Mouse (Mus musculus) liver, postnatal 0 days (tissue): ENCODE data around the gene Mettl7b. TPM values are rescaled to one million over a fixed set of nuclear protein-coding genes. Genes with fewer than 3 reads are reported as not detected.

Source experiments
- ATAC-seq: fragments of 200-750 bp; cut with Nextera tagmentation; 2 replicates; pipeline ENCODE4 v1.8.0; 2017; ENCODE audit warnings: mild to moderate bottlenecking, moderate library complexity
- DNase-seq: peaks from one replicate; pipeline ENCODE4 v3.0.0-alpha.2; 2016
- H3K27ac ChIP-seq: fragments of 300-500 bp; sonication (generic); 2 replicates; pipeline ENCODE4 v1.5.1; 2014; ENCODE audit warnings: antibody characterized with exemption, moderate library complexity, mild to moderate bottlenecking, low read depth
- H3K27me3 ChIP-seq: fragments of 300-500 bp; sonication (generic); 2 replicates; pipeline ENCODE4 v1.6.1; 2014; ENCODE audit warnings: low read length, control low read depth, mixed read lengths; ENCODE audit not compliant: insufficient read depth
- H3K36me3 ChIP-seq: fragments of 300-500 bp; sonication (generic); replicated peaks from 2 replicates; pipeline ENCODE4 v1.6.1; 2014; ENCODE audit warnings: mild to moderate bottlenecking, control low read depth, low read length, moderate library complexity, mixed read lengths; ENCODE audit not compliant: insufficient read depth
- H3K4me1 ChIP-seq: fragments of 300-500 bp; sonication (generic); 2 replicates; pipeline ENCODE4 v1.6.1; 2014; ENCODE audit warnings: antibody characterized with exemption, mild to moderate bottlenecking, control low read depth; ENCODE audit not compliant: insufficient read depth
- H3K4me2 ChIP-seq: fragments of 300-500 bp; sonication (generic); 2 replicates; pipeline ENCODE4 v1.6.1; 2014; ENCODE audit warnings: low read depth, mild to moderate bottlenecking, low read length, moderate library complexity, mixed read lengths
- H3K4me3 ChIP-seq: fragments of 300-500 bp; sonication (generic); 2 replicates; pipeline ENCODE4 v1.5.1; 2014; ENCODE audit warnings: low read depth, low read length
- H3K9ac ChIP-seq: fragments of 300-500 bp; sonication (generic); replicated peaks from 2 replicates; pipeline ENCODE4 v1.6.1; 2014; ENCODE audit warnings: mild to moderate bottlenecking, moderate library complexity
- H3K9me3 ChIP-seq: fragments of 300-500 bp; sonication (generic); 2 replicates; pipeline ENCODE4 v1.6.1; 2016; ENCODE audit warnings: mild to moderate bottlenecking, control low read depth, low read length, mixed read lengths
- CTCF ChIP-seq: sonication (generic); IDR thresholded peaks from 2 replicates; pipeline ENCODE4 v1.5.1; 2016; ENCODE audit warnings: antibody characterized with exemption, low read depth
- EP300 ChIP-seq: IDR thresholded peaks from 2 replicates; pipeline ENCODE4 v1.6.1; 2016; ENCODE audit warnings: antibody characterized with exemption, low read depth, mild to moderate bottlenecking
- WGBS: fragments of 180-500 bp; shearing (Covaris S2); extraction: QIAGEN DNeasy Blood & Tissue Kit; methylation state at CpG from one replicate; pipeline ENCODE4 v1.1.7; 2014; ENCODE audit not compliant: insufficient replicate concordance; 5-methylcytosine and 5-hydroxymethylcytosine counted together
- polyA plus RNA-seq: library from polyadenylated mRNA; unstranded; fragments of >200 nt; fragmentation: Nextera tagmentation; extraction: Ambion mirVana; gene quantifications from 2 replicates; pipeline ENCODE4 v1.2.1, GENCODE M21; 2015

Mettl7b gene
- polyA plus RNA-seq, 1 experiment from 2014 or later = 33.3 TPM

GRCm38 (mm10) chr10:128921883-128922821 lies 38.6 kb downstream of the Mettl7b start:
- DNase-seq (no peak), ATAC-seq (no peak)
- H3K4me1 ChIP-seq = peaks cover 37% of the 10 kb centered on the region
- 0 out of 2 replicates have a peak, but pooled peaks cover 6% of the 10 kb centered on the region for H3K36me3 ChIP-seq
- no peaks in the 10 kb centered on the region for H3K9me3 ChIP-seq
- no peaks in the 10 kb centered on the region for H3K27me3 ChIP-seq
- peak overlapping the region; percentile 79 for H3K4me2 ChIP-seq
- H3K27ac ChIP-seq = peak overlapping the region; percentile 92
- 67% methylated on average over 16 of the region's 16 CpGs for WGBS
- TF ChIP-seq CTCF = no peak
- no peak for TF ChIP-seq EP300
- peak overlapping the region; percentile 74 for H3K4me3 ChIP-seq
- H3K9ac ChIP-seq = peak overlapping the region; percentile 77

DNA sequence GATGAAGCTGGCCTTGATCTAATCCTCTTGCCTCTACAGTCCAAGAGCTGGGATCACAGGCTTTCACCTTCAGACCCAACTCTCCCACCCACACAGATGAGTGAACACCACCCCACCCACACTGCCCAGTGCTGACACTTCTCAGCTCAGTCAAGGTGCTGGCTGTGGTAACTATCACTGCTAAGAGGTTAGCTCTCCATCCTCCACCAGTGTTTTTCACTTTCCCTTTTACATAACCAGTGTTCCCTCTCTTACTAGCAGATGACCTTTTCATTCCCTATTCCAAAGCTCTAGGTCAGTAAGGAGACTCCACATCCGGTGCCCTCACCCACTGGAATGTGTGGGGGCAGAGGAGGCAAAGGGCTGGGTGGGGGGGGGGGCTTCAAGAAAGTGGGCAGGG lies 39.5 kb downstream of the Mettl7b start:
- 0 out of 2 replicates have a peak, but pooled peaks cover 10% of the 10 kb centered on the region for H3K36me3 ChIP-seq
- peaks cover 37% of the 10 kb centered on the region for H3K4me1 ChIP-seq
- H3K9ac ChIP-seq = no peak overlapping the region
- H3K27ac ChIP-seq = no peak overlapping the region
- 47% methylated on average over 1 of the region's 1 CpGs for WGBS
- DNase-seq (no peak), ATAC-seq (no peak)
- no peaks in the 10 kb centered on the region for H3K27me3 ChIP-seq
- no peak overlapping the region for H3K4me2 ChIP-seq
- no peaks in the 10 kb centered on the region for H3K9me3 ChIP-seq
- TF ChIP-seq EP300 (no peak), CTCF (no peak)
- H3K4me3 ChIP-seq = no peak overlapping the region

- 0 out of 2 replicates have a peak, but pooled peaks cover 10% of the 10 kb centered on the region for H3K36me3 ChIP-seq
- no peak overlapping the region for H3K4me3 ChIP-seq
- H3K27me3 ChIP-seq = no peaks in the 10 kb centered on the region
- peaks cover 37% of the 10 kb centered on the region for H3K4me1 ChIP-seq
- H3K9me3 ChIP-seq = no peaks in the 10 kb centered on the region
- WGBS = 73% methylated on average over 3 of the region's 3 CpGs
- H3K4me2 ChIP-seq = no peak overlapping the region
- no peak overlapping the region for H3K27ac ChIP-seq
- no peak overlapping the region for H3K9ac ChIP-seq
- ATAC-seq = no peak
- no peak for DNase-seq
- TF ChIP-seq CTCF (no peak), EP300 (no peak)
These were observed 40.0 kb downstream of the Mettl7b start for GRCm38 (mm10) chr10:128920736-128921161.

DNA sequence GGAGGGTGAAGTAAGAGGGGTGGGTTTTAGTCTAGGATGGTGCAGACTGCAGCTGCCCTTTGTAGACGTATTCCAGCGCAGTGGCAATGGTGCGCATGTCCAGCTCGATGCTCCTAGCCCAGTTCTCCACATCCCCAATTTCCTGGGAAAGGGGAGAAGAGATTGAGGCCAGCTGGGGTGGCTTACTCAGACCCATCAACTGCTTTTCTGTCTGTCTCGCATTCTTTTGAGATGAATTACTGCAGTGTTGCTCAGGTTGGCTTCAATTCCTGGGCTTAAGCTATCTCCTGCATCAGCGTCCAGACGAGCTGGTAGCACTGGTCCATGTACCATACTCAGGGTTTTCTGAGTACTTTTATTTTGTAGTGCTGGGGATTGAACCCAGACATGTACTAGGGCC lies 40.8 kb downstream of the Mettl7b start:
- WGBS = 79% methylated on average over 7 of the region's 7 CpGs
- no peak overlapping the region for H3K27ac ChIP-seq

DNA sequence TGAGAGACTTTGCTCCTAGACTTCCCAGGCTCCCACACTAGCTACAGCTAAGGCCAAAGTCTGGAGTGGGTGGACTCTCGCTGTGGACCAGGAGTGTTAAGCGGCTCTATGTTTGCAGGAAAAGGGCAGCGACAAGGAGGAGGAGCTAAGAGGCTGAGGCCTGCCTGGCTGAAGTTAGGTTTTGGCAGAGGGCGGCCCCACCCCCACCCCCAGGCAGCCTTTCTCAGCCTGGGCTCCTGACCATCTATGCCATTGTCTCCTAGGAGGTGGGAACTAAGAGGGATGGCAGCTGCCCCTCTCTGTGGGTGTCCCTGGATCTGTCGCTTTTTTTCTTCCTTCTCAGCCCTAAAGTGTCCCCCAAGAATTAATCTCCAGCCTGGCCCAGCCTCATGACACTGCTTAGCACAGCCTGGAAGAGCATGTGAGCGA lies 41.6 kb downstream of the Mettl7b start:
- TF ChIP-seq CTCF (no peak), EP300 (no peak)
- DNase-seq = peak; percentile 53
- peaks cover 37% of the 10 kb centered on the region for H3K4me1 ChIP-seq
- H3K4me2 ChIP-seq = 0 out of 2 replicates have a peak overlapping the region, but pooled peaks have one; percentile 31
- 0 out of 2 replicates have a peak, but pooled peaks cover 10% of the 10 kb centered on the region for H3K36me3 ChIP-seq
- ATAC-seq = peak; percentile 41
- H3K9me3 ChIP-seq = no peaks in the 10 kb centered on the region
- H3K27me3 ChIP-seq = no peaks in the 10 kb centered on the region
- peak overlapping the region; percentile 41 for H3K27ac ChIP-seq
- no peak overlapping the region for H3K9ac ChIP-seq
- no peak overlapping the region for H3K4me3 ChIP-seq
- WGBS = 46% methylated on average over 6 of the region's 6 CpGs

More for the DNA sequence above, 40.8 kb downstream of the Mettl7b start:
- H3K9ac ChIP-seq = no peak overlapping the region
- peaks cover 37% of the 10 kb centered on the region for H3K4me1 ChIP-seq
- no peak overlapping the region for H3K4me2 ChIP-seq
- TF ChIP-seq EP300 (no peak), CTCF (no peak)
- H3K27me3 ChIP-seq = no peaks in the 10 kb centered on the region
- H3K9me3 ChIP-seq = no peaks in the 10 kb centered on the region
- ATAC-seq (no peak), DNase-seq (no peak)
- 0 out of 2 replicates have a peak, but pooled peaks cover 10% of the 10 kb centered on the region for H3K36me3 ChIP-seq
- H3K4me3 ChIP-seq = no peak overlapping the region

DNA sequence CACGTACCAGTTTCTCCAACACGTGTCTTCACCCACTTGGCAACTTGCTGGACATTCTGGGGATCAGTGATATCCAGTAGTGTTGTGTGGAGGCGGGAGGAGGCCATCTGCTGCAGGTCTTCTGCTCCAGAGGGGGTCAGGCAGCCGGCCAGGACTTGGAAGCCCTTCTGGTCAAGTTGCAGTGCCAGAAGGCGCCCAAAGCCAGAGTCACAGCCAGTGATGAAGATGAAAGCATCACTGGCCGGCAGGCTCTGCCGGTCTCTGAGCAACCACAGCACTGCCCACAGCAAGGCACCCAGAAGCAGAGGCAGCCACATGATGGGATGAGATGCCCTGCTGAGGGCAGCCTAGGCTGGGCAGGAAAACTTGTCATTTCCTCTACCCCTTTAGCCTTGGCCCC lies 42.5 kb downstream of the Mettl7b start:
- Histone ChIP-seq H3K36me3 (0 out of 2 replicates have a peak, but pooled peaks cover 18% of the 10 kb centered on the region), H3K9ac (peak overlapping the region; percentile 48), H3K4me3 (0 out of 2 replicates have a peak overlapping the region, but pooled peaks have one; percentile 2), H3K27me3 (no peaks in the 10 kb centered on the region), H3K9me3 (no peaks in the 10 kb centered on the region), H3K4me2 (peak overlapping the region; percentile 31), H3K4me1 (peaks cover 28% of the 10 kb centered on the region), H3K27ac (0 out of 2 replicates have a peak overlapping the region, but pooled peaks have one; percentile 41)
- 77% methylated on average over 7 of the region's 7 CpGs for whole genome bisulfite sequencing
- no peak for TF ChIP-seq CTCF
- TF ChIP-seq EP300 = no peak
- no peak for DNase-seq
- ATAC-seq = no peak
